Mouse (Mus musculus): ENCODE data around the gene Slc39a11.

DNA sequence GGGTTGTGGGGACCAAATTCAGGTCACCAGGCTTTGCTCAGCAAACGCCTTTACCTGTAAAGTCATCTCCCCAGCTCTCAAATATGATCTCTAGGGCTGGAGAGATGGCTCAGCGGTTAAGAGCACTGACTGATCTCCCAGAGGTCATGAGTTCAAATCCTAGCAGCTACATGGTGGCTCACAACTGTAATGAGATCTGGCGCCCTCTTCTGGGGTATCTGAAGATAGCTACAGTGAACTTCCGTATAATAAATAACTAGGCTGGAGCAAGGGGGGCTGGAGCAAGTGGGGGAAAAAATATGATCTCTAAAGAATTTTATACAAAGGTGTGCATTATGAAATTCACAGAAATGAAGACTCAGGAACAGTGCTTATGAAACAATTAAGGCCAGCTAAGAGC, 22.1 kb downstream of the Slc39a11 start:
- TF ChIP-seq GATA1 (IDR thresholded peaks at IDR 0.05; ENCODE audit: low read length) (no peak), TAL1 (IDR thresholded peaks at IDR 0.05; ENCODE audit: low read length) (no peak)
